Mouse (Mus musculus) liver, embryonic 11.5 days (tissue): Measurements from ENCODE around the gene 4921524J17Rik. TPM values are rescaled to one million over a fixed set of nuclear protein-coding genes. Genes with fewer than 3 reads are reported as not detected.

ENCODE experiments used
- ATAC-seq: fragments of 200-750 bp; cut with Nextera tagmentation; replicated peaks from 2 replicates; pipeline ENCODE4 v1.8.0; 2017; ENCODE audit warnings: moderate number of reproducible peaks, mild to moderate bottlenecking, moderate TSS enrichment, moderate library complexity; ENCODE audit not compliant: low FRiP score
- DNase-seq: peaks from one replicate; pipeline ENCODE4 v3.0.0-alpha.2; 2017; ENCODE audit warnings: low spot score
- H3K27ac ChIP-seq: fragments of 300-500 bp; sonication (generic); 2 replicates; pipeline ENCODE4 v1.5.1; 2014; ENCODE audit warnings: mild to moderate bottlenecking, low read depth, low read length, control low read depth
- H3K27me3 ChIP-seq: fragments of 300-500 bp; sonication (generic); replicated peaks from 2 replicates; pipeline ENCODE4 v1.6.1; 2014; ENCODE audit warnings: low read length, mixed read lengths; ENCODE audit not compliant: control insufficient read depth, insufficient read depth
- H3K36me3 ChIP-seq: fragments of 300-500 bp; sonication (generic); 2 replicates; pipeline ENCODE4 v1.6.1; 2014; ENCODE audit warnings: mild to moderate bottlenecking, low read length, moderate library complexity, mixed read lengths; ENCODE audit not compliant: control insufficient read depth, insufficient read depth
- H3K4me1 ChIP-seq: fragments of 300-500 bp; sonication (generic); replicated peaks from 2 replicates; pipeline ENCODE4 v1.6.1; 2014; ENCODE audit warnings: low read length, mixed read lengths; ENCODE audit not compliant: control insufficient read depth, insufficient read depth
- H3K4me2 ChIP-seq: fragments of 300-500 bp; sonication (generic); 2 replicates; pipeline ENCODE4 v1.6.1; 2014; ENCODE audit warnings: mild to moderate bottlenecking, control low read depth, moderate library complexity
- H3K4me3 ChIP-seq: fragments of 300-500 bp; sonication (generic); 2 replicates; pipeline ENCODE4 v1.5.1; 2014; ENCODE audit warnings: low read depth, low read length, control low read depth
- H3K9ac ChIP-seq: fragments of 300-500 bp; sonication (generic); 2 replicates; pipeline ENCODE4 v1.6.1; 2014; ENCODE audit warnings: low read depth, low read length, control low read depth
- H3K9me3 ChIP-seq: fragments of 300-500 bp; sonication (generic); 2 replicates; pipeline ENCODE4 v1.6.1; 2016; ENCODE audit warnings: low read length, inconsistent platforms, mixed read lengths; ENCODE audit not compliant: control insufficient read depth
- WGBS: fragments of 180-500 bp; shearing (Covaris S2); extraction: QIAGEN DNeasy Blood & Tissue Kit; methylation state at CpG from one replicate; pipeline ENCODE4 v1.1.7; 2014; 5-methylcytosine and 5-hydroxymethylcytosine counted together
- polyA plus RNA-seq: library from polyadenylated mRNA; unstranded; fragments of >200 nt; fragmentation: Nextera tagmentation; extraction: Ambion mirVana; gene quantifications from 2 replicates; pipeline ENCODE4 v1.2.1, GENCODE M21; 2014

Gene 4921524J17Rik
- polyA plus RNA-seq, 1 experiment from 2014 or later, result 38.3 TPM

DNA sequence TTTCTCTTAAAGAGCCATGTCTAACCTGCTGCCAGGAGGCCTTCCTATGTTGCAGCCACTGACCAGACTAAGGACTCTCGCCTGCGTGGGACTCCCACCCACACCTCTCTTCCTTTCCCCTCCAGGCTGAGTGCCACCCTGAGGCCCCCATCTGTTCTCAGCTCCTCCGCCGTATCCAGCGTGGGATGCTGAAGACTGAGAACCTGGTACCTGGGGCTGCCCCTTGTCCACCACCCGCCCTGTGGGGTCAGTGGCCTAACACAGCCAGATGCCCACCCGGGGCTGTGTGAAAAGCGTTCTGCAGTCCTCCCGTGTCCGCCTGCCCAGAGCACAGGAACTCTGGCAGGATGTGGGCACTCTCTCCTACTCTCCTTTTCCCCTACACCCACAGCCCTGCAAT, 26.7 kb downstream of the 4921524J17Rik start:
- no peak for ATAC-seq
- no peak overlapping the region for H3K4me3 ChIP-seq
- 68% methylated on average over 10 of the region's 10 CpGs for WGBS

DNA sequence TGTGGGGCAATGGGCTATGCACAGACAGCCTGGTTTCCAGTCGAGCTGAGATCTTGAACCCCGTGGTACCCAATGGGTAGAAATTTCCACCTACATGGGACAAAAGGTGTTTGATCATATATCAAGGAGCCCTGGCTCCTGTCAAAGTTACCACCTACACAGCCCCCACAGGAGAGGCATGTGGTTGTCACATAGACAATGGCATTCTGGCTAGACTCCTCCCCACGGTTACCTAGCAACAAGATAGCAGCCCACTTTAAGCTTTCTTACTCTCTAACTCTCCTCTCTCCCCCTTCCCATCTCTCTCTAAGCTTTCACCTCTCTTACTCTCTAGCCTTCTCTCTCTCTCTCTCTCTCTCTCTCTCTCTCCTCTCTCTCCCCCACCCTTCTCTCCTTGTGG, 27.2 kb downstream of the 4921524J17Rik start:
- no peak overlapping the region for H3K27ac ChIP-seq
- 58% methylated on average over 3 of the region's 3 CpGs for WGBS
- H3K4me2 ChIP-seq, result no peak overlapping the region
- no peak overlapping the region for H3K9ac ChIP-seq
- no peaks in the 10 kb centered on the region for H3K27me3 ChIP-seq
- ATAC-seq (peak; percentile 34; the same call in 1 of the 2 replicates), DNase-seq (no peak)
- no peak overlapping the region for H3K4me3 ChIP-seq
- H3K36me3 ChIP-seq, result 0 out of 2 replicates have a peak, but pooled peaks cover 2% of the 10 kb centered on the region
- no peaks in the 10 kb centered on the region for H3K9me3 ChIP-seq
- H3K4me1 ChIP-seq, result no peaks in the 10 kb centered on the region

More for the DNA sequence above, 26.7 kb downstream of the 4921524J17Rik start:
- H3K27me3 ChIP-seq, result no peaks in the 10 kb centered on the region
- no peak for DNase-seq
- H3K4me2 ChIP-seq, result no peak overlapping the region
- H3K9me3 ChIP-seq, result no peaks in the 10 kb centered on the region
- H3K4me1 ChIP-seq, result no peaks in the 10 kb centered on the region
- H3K36me3 ChIP-seq, result 0 out of 2 replicates have a peak, but pooled peaks cover 2% of the 10 kb centered on the region
- no peak overlapping the region for H3K9ac ChIP-seq
- no peak overlapping the region for H3K27ac ChIP-seq

DNA sequence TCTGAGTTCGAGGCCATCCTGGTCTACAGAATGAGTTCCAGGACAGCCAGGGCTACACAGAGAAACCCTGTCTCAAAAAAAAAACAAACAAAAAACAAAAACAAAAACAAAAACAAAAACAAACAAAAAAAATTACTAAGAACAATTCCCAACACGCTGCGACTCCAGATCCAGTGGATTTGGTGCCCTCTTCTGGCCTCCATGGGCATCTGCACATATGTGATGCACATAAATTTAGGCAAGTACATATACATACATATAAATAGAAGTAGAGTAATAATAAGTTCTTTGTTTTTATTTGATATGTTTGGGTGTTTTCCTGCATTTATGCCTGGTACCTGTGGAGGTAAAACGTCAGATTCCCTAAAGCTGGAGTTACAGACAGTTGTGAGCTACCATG, 34.1 kb downstream of the 4921524J17Rik start:
- Histone ChIP-seq H3K9me3 (no peaks in the 10 kb centered on the region), H3K36me3 (no peaks in the 10 kb centered on the region), H3K27ac (no peak overlapping the region), H3K27me3 (no peaks in the 10 kb centered on the region), H3K4me3 (no peak overlapping the region), H3K4me1 (peaks cover 32% of the 10 kb centered on the region), H3K9ac (no peak overlapping the region), H3K4me2 (no peak overlapping the region)
- DNase-seq (no peak), ATAC-seq (no peak)
- WGBS, result 88% methylated on average over 4 of the region's 4 CpGs

DNA sequence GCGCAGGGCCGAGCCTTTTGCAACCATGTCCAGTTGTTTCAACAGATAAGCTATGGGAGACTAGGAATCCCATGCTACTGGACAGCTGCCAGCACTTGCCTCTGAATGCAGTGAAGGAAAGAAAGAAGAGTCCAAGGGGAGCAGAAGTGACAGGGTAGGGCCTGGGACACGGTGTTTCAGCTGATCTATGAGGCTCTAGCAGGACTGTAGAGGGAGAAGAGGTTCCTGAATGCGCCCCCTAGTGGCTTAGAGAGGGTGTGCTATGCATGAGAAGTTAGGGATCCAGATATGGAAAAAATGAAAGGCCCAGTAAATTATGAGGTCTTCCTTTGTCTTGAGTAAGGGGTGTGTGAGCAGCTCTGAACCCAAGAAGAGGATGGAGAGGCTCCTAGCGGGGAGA, 35.1 kb downstream of the 4921524J17Rik start:
- H3K9ac ChIP-seq, result peak overlapping the region; percentile 31; the same call in 1 of the 2 replicates
- H3K9me3 ChIP-seq, result no peaks in the 10 kb centered on the region
- H3K4me1 ChIP-seq, result peaks cover 32% of the 10 kb centered on the region
- no peak overlapping the region for H3K4me3 ChIP-seq
- 44% methylated on average over 5 of the region's 5 CpGs for WGBS
- DNase-seq (peak; percentile 63), ATAC-seq (peak; percentile 78)
- H3K4me2 ChIP-seq, result peak overlapping the region; percentile 55
- peak overlapping the region; percentile 89 for H3K27ac ChIP-seq
- H3K36me3 ChIP-seq, result no peaks in the 10 kb centered on the region
- no peaks in the 10 kb centered on the region for H3K27me3 ChIP-seq

DNA sequence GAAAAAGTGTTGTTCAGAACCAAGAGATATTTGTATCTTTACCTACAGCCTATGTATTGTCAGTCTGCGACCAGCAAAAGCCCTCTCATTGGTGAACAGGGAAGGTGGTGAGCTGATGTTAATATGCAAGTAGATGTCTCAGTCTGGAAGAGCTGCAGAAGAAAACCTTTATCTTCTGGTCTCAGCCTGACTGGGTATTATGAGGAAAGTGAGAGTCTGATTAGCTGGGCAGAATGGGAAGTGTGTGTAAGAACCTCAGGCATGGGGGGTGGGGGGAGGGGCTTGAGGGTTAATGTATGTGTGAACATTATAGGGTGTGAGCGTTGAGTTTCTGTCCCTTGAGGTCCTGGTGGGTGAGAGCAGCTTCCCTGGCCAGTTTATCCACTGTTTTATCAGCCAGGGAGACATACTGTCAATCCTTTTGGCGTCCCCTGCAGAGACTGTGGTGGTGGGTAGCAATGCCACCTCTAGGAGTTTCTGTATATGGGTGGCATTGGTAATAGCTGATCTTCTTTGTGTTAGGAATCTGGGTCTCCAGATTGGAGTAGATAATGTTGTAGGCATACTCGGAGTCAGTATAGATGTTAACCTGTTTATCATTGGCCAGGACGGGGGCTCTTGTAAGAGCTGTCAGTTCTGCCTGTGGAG, 36.1 kb downstream of the 4921524J17Rik start:
- H3K4me1 ChIP-seq, result peaks cover 32% of the 10 kb centered on the region
- no peaks in the 10 kb centered on the region for H3K36me3 ChIP-seq
- H3K27ac ChIP-seq, result peak overlapping the region; percentile 89
- ATAC-seq (peak; percentile 76), DNase-seq (no peak)
- 43% methylated on average over 5 of the region's 5 CpGs for WGBS
- H3K27me3 ChIP-seq, result no peaks in the 10 kb centered on the region
- peak overlapping the region; percentile 44 for H3K9ac ChIP-seq
- no peaks in the 10 kb centered on the region for H3K9me3 ChIP-seq
- peak overlapping the region; percentile 55 for H3K4me2 ChIP-seq
- 0 out of 2 replicates have a peak overlapping the region, but pooled peaks have one; percentile 8 for H3K4me3 ChIP-seq

DNA sequence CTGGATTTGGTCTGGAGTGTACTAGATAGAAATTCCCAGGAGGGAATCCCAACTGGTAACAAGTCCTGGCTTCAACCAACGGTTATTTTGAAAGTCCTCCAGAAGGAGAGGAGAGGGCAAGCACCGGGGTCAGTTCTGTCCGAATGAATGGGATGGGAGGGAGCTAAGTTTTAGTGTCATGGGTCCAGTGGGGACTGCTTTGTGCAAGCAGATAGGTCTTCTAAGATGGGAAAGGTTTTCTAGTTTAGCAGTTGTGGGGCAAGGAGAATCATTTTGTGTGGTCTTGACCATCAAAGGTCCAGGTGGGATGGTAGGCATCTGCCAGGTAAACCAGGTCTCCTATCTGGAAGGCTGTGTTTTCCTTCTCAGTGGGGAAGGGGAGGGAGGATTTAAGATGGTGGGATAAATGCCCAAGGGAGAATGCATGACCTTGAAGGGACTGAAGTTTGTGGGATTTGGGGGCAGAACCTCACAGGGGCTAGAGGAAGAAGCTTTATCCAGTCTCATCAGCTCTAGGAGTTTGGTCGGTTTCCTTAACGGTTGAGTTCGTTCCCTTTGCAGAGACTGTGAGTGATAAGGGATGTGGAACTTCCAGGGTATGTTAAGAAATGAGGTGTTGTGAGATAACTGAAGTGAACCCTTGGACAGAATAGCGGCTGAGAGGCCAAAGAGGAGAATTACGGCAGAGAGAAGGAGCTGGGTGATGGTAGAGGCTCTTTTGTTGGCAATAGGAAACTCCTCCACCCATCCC, 36.8 kb downstream of the 4921524J17Rik start:
- ATAC-seq (peak; percentile 76), DNase-seq (no peak)
- peak overlapping the region; percentile 49 for H3K9ac ChIP-seq
- no peaks in the 10 kb centered on the region for H3K27me3 ChIP-seq
- peak overlapping the region; percentile 55 for H3K4me2 ChIP-seq
- WGBS, result 39% methylated on average over 8 of the region's 8 CpGs
- H3K4me1 ChIP-seq, result peaks cover 32% of the 10 kb centered on the region
- 0 out of 2 replicates have a peak overlapping the region, but pooled peaks have one; percentile 8 for H3K4me3 ChIP-seq
- H3K9me3 ChIP-seq, result no peaks in the 10 kb centered on the region
- peak overlapping the region; percentile 89 for H3K27ac ChIP-seq
- H3K36me3 ChIP-seq, result no peaks in the 10 kb centered on the region

DNA sequence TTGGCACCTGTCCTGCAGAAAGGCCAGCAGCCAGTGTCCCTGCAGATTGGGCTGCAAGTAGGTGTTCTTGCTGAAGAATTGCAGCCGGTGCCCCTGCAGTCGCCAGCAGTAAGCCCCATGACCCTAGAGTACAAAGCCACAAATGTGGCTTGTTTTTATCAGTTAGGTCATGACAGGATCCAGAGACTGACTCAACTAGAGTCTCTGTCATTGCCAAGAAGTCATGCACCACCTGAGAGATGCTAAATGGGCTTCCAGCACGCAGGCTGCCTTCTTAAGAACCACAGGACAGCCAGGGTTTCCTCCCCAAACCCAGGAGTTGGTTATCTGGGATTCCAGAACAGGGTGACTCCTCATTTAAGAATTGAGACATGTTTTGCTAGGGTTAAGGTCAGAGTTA, 37.6 kb downstream of the 4921524J17Rik start:
- Histone ChIP-seq H3K36me3 (no peaks in the 10 kb centered on the region), H3K9me3 (no peaks in the 10 kb centered on the region), H3K4me1 (peaks cover 32% of the 10 kb centered on the region), H3K27ac (peak overlapping the region; percentile 22; the same call in 1 of the 2 replicates), H3K9ac (0 out of 2 replicates have a peak overlapping the region, but pooled peaks have one; percentile 13), H3K4me3 (no peak overlapping the region), H3K4me2 (peak overlapping the region; percentile 55), H3K27me3 (no peaks in the 10 kb centered on the region)
- ATAC-seq (no peak), DNase-seq (no peak)
- 33% methylated on average over 3 of the region's 3 CpGs for WGBS

DNA sequence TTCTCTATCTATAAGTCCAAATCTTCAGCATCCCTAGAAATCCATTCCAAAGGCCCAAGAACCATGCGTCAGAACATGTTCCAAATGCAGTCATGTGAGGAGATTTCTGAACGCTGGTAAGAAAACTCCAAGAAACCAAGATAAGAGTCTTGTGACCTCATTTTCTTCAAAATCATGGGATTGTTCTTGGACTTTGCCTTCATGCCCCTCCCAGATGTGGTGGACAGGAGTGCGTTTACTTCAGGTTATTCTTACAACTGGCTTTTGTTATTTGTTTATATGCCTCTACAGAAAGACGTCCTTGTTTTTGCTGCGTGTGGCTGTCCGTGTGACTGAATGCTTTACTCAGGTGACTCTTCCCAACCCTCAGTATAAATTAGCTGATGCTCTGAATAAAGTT, 39.4 kb downstream of the 4921524J17Rik start:
- no peak overlapping the region for H3K4me2 ChIP-seq
- 89% methylated on average over 6 of the region's 6 CpGs for WGBS

More for the DNA sequence above, 39.4 kb downstream of the 4921524J17Rik start:
- Histone ChIP-seq H3K9me3 (no peaks in the 10 kb centered on the region), H3K4me3 (no peak overlapping the region), H3K9ac (no peak overlapping the region), H3K4me1 (peaks cover 32% of the 10 kb centered on the region), H3K27ac (no peak overlapping the region), H3K36me3 (no peaks in the 10 kb centered on the region), H3K27me3 (no peaks in the 10 kb centered on the region)
- no peak for ATAC-seq
- DNase-seq, result no peak
